Mouse (Mus musculus) liver (tissue): Measurements from ENCODE around the gene Hydin.
A peak's percentile ranks its signal among the peaks of the same experiment; 100 is the strongest.
"Not testable (repeated sequence)": the region's sequence is repeated elsewhere in the genome, so short reads cannot be mapped to it uniquely, and the experiment has no call there.

Source experiments
- DNase-seq: peaks from one replicate; pipeline ENCODE4 v3.0.0-alpha.2; 2020; ENCODE audit warnings: mixed read lengths

Gene Hydin

GRCm38 (mm10) chr8:110454466-110454865, 187.7 kb downstream of the Hydin start:
- DNase-seq: no peak

- no peak for DNase-seq
Measured at GRCm38 (mm10) chr8:110457424-110457823, 190.6 kb downstream of the Hydin start.

- no peak for DNase-seq
Measured at GRCm38 (mm10) chr8:110462627-110463208, 195.9 kb downstream of the Hydin start.

- DNase-seq: no peak
Measured at GRCm38 (mm10) chr8:110463773-110464460, 197.1 kb downstream of the Hydin start.

- no peak for DNase-seq
Measured at GRCm38 (mm10) chr8:110465606-110466005, 198.8 kb downstream of the Hydin start.

- DNase-seq: no peak
Measured at GRCm38 (mm10) chr8:110477256-110477655, 210.5 kb downstream of the Hydin start.

- DNase-seq: no peak
Measured at GRCm38 (mm10) chr8:110478576-110478975, 211.8 kb downstream of the Hydin start.

- no peak for DNase-seq
Measured at GRCm38 (mm10) chr8:110479401-110479800, 212.6 kb downstream of the Hydin start.

GRCm38 (mm10) chr8:110482275-110482674, 215.5 kb downstream of the Hydin start:
- DNase-seq: no peak

GRCm38 (mm10) chr8:110485234-110485633, 218.5 kb downstream of the Hydin start:
- DNase-seq: no peak

- no peak for DNase-seq
Measured at GRCm38 (mm10) chr8:110486020-110486419, 219.2 kb downstream of the Hydin start.

- DNase-seq: no peak
Measured at GRCm38 (mm10) chr8:110487644-110488043, 220.9 kb downstream of the Hydin start.

- peak; percentile 30 for DNase-seq
Measured at GRCm38 (mm10) chr8:110489344-110489743, 222.6 kb downstream of the Hydin start.

- DNase-seq: no peak
Measured at GRCm38 (mm10) chr8:110491118-110491517, 224.3 kb downstream of the Hydin start.

GRCm38 (mm10) chr8:110496286-110496685, 229.5 kb downstream of the Hydin start:
- DNase-seq: no peak

- peak; percentile 76 for DNase-seq
Measured at GRCm38 (mm10) chr8:110500253-110500652, 233.5 kb downstream of the Hydin start.

GRCm38 (mm10) chr8:110500661-110501060, 233.9 kb downstream of the Hydin start:
- no peak for DNase-seq

- DNase-seq: no peak
Measured at GRCm38 (mm10) chr8:110501330-110501729, 234.6 kb downstream of the Hydin start.

GRCm38 (mm10) chr8:110502880-110503279, 236.1 kb downstream of the Hydin start:
- DNase-seq: peak; percentile 48

- DNase-seq: no peak
Measured at GRCm38 (mm10) chr8:110508766-110509165, 242.0 kb downstream of the Hydin start.

- no peak for DNase-seq
Measured at GRCm38 (mm10) chr8:110519790-110520189, 253.0 kb downstream of the Hydin start.

- DNase-seq: no peak
Measured at GRCm38 (mm10) chr8:110521851-110522250, 255.1 kb downstream of the Hydin start.

- DNase-seq: not testable (repeated sequence)
Measured at GRCm38 (mm10) chr8:110522495-110522894, 255.7 kb downstream of the Hydin start.

GRCm38 (mm10) chr8:110522985-110523384, 256.2 kb downstream of the Hydin start:
- no peak for DNase-seq

GRCm38 (mm10) chr8:110525229-110525628, 258.5 kb downstream of the Hydin start:
- peak; percentile 10 for DNase-seq
